Mouse (Mus musculus): ENCODE data around the gene Rb1.
A peak's percentile ranks its signal among the peaks of the same experiment; 100 is the strongest.

Gene Rb1

DNA sequence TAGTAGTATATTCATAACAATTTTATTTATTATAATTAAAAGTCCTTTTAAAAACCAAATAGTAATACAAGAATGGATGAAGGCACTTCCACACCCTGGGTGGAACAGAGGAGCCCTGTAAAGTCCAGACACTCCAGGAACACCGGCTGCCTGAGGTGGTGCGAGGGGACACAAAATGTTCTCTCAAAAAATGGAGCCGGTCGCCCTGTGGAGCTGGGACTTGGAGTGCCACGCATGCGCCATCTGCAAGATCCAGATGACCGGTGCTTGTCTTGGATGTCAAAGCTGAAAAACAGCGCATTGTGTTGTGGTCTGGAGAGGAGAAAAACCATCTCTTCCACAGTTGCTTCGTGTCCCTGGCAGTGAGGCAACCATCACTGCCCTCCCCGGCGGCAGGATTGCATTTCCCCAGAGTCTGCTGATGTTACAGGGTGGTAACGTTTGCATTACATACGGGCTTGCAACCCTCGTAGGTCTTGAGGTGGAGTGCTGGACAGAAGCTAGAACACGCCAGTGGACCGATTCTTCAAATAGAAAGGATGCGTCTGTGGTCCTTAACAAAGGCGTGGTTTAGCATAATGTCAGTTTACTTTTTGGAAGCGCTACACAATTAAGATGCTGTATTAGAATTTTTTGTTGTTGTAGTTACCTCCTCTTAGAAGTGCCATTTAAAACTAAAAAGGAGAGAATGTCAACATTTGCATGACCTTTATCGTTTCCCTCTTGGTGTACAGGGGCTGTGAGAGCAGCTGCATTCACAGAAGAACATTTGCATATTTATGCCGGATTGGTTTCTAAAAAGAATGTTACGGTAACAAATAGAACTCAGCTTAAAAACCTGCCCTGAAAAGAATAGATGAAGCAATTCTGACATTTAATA lies 9.5 kb upstream of the Rb1 start:
- no peak for DNase-seq (ENCODE audit: low spot score)

DNA sequence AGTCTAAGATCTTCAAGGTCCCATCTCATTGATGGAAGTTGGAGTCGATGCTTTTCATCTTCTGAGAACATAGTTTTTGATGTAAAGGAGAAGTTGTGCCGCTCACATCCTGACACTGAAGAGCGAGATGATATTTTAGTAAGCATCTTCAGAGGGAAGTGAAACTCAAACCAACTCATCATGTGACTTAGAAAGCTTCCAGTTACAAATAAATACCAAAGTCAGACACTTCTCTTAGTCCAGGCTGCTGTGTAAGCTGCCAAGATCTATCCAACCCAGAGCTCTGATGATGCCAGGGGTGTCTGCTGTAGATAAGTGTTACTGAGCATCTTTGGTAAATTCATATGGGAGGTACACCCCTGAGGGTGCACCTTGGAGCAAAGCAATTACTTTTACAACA lies 8.3 kb upstream of the Rb1 start:
- peak; percentile 34 for DNase-seq (ENCODE audit: low spot score)

GRCm38 (mm10) chr14:73331386-73331785 lies 5.8 kb upstream of the Rb1 start:
- no peak for DNase-seq (ENCODE audit: low spot score)

DNA sequence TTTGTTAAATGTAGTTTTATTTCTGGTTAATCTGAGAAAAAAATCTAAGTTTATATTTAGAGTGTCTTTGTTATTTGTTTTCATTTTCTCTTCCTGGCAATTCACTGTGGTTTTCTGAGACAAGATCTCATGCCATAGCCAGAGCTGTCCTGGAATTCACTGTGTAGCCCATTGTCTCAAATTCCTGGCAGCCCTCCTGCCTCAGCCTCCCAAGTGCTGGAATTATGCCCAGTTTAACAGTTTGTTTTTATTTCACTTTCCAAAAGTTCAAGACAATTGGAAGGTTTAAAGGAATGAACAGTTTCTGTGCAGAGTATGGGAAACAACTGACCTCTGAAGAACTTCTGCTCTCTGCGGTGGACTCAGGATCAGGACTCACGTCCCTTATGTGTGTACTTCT lies 4.2 kb upstream of the Rb1 start:
- DNase-seq (ENCODE audit: low spot score), result peak; percentile 13

DNA sequence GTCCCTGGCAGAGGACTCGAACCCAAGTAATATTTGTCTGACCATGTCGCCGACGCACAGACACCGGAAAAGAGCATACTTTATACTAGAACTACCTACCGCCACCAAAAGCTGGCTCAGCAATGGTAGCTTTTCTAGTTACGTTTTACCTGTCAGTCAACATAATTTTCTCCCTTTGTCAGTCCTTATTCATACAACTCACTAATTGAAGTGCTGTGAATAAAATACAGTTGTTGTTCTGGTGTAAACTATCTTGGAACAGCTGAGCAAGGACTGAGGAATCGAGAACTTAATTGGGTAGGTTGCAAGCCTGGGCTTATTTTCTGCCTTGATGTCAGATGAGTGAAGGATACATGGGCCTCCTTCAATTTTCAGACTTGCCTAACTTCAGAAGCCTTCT lies 889 bp upstream of the Rb1 start:
- no peak for DNase-seq (ENCODE audit: low spot score)

DNA sequence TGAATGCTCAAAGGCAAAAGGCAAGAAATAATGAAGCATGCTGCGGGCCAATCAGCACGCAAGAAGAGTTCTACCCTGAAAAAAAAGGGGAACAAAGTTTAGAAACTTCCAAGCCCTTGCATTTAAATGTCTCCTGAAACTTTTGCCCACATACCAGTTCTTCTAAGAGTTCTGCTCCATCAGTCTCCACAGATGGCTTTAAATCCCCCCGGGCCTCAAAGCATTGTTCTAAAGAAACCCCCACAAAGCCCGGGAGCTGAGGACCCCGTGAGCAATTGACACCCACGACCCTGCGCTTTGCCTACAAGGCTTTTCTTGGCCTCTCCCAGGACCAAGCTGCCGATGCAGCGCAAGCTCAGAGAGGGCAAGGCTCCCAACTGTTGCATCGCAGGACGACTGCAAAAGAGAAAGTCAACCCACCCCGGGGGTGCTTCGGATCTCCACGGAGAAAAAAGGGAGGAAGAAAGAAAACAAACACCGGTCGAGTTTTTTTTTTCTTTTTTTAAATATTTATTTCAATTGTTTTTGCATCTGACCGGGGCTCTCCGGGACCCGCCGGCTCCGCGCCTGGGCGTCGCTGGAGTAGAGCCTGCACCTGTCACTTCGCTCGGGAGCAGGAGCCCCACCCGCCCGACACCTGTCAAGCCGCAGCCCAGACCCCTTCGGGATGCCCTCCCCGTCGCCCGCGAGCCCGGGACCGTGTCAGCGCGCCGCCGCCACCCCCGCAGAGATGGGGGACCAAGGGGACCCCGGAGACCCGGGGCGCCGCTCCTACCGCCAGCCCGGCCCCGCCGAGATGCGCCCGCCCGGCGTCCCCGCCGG lies 777 bp downstream of the Rb1 start:
- DNase-seq (ENCODE audit: low spot score), result peak; percentile 28

DNA sequence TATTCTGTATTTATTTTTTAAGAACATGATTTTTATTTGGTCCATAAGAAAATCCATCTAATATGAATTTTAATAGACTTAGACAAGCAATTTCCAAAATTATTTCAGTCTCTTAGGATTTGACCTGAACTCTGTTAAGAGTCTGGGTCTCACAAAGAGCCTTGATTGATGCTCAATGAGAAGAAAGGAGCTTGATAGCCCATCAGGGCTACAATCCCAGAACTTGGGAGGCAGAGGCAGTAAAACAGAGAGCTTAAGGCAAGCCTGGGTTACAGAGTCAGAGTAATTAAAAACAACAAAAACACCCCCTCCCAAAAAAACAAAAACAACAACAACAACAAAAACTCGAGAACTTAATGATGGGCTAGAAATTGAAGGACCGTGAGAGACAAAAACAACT lies 1.7 kb downstream of the Rb1 start:
- no peak for DNase-seq (ENCODE audit: low spot score)

GRCm38 (mm10) chr14:73322142-73322541 lies 3.5 kb downstream of the Rb1 start:
- DNase-seq (ENCODE audit: low spot score), result no peak

GRCm38 (mm10) chr14:73316933-73317332 lies 8.7 kb downstream of the Rb1 start:
- no peak for DNase-seq (ENCODE audit: low spot score)

- no peak for DNase-seq (ENCODE audit: low spot score)
These were observed 11.8 kb downstream of the Rb1 start for GRCm38 (mm10) chr14:73313864-73314263.

DNA sequence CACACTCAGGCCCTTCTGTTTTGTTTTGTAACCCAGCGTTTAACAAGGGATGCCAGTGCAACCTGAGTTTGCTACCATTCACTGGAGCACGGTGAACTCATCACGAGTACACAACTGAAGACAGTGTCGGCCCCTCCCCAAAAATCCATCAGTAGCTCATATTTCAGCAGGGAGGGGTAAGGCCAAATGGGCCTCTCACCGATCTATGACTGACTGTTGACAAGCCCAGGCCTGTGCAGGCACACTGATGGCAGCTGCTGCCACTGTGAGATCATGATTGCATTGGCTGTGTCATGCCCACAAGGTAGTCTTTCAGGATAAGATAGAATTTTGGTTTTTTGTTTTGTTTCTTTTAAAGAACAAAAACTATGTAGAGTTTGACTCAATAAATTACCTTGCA lies 12.2 kb downstream of the Rb1 start:
- DNase-seq (ENCODE audit: low spot score), result no peak

- no peak for DNase-seq (ENCODE audit: low spot score)
These were observed 12.7 kb downstream of the Rb1 start for GRCm38 (mm10) chr14:73312909-73313308.

DNA sequence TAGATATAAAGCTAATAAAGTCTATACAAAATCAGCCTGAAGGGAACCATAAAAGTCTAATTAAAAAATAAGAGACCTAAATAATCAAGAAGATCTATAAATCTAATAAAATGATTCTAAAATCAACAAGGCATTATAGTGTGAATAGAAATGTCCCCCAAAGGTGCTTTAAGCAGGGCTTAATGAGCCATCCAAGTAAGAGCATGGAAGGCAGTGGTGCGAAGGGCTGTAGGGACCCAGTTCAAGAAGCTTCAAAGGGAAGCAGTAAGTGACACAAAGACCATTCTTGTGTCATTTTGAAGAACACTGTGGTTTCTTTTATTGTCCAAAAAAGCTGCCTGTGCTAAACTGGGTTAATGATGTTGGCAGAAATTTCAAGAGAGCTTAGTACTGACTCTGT lies 18.1 kb downstream of the Rb1 start:
- DNase-seq (ENCODE audit: low spot score), result no peak

DNA sequence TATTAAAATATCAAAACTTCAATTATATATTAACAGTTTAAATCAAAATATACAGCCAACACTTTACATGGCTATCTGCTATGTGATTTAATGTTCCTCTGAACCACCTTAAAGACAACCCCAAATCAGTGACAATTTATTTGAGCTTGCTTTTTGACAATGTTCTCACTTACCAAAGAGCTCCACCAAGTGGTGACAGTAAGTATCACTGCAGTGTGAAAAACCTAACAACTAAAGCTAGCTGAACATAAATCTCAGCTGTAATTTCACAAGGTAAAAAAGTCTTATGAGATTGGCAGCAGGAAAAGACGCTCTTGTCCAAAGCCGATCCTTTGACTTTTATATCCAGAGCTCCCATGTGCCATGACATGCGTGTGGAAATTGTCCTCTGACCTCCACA lies 22.4 kb downstream of the Rb1 start:
- DNase-seq (ENCODE audit: low spot score), result peak; percentile 68

DNA sequence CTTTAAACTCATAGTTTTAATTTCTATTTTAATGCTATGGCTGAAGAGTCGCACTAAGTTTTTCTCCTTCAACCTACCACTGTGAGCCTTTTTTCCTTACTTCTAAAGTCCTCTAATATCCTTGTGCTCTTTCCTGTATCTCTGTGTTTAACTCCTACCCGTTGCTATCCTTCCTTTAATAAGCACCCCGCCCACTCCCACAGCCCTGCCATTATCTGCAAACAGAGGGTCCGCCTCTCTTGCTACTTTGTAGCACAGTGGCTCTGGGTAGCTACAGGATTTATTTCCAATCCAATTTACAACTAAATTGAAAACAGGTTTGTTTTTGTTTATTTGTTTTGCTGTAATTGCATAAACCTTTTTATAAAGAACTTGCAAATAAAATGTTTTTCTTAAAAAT lies 23.8 kb downstream of the Rb1 start:
- no peak for DNase-seq (ENCODE audit: low spot score)

DNA sequence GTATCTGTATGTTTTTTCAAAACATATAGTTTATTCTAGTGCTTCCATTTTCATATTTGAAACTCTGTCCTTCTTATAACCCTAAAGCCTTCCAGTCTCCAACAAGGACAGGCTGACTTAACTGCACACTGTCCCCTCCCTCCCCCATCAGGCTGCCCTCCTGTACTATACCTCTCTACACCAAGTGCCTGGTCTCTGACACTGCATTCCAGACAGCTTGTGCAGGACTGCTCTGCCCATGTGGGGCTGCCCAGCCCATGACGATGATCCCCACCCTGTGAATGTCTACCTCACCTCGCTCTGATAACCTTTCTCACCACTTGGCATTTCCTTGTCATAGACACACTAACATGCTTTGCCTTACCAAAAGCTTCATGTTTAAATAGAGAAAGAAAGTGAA lies 30.1 kb downstream of the Rb1 start:
- no peak for DNase-seq (ENCODE audit: low spot score)

- peak; percentile 26 for DNase-seq (ENCODE audit: low spot score)
These were observed 32.0 kb downstream of the Rb1 start for GRCm38 (mm10) chr14:73293616-73294015.

- no peak for DNase-seq (ENCODE audit: low spot score)
These were observed 33.2 kb downstream of the Rb1 start for GRCm38 (mm10) chr14:73292434-73292833.

DNA sequence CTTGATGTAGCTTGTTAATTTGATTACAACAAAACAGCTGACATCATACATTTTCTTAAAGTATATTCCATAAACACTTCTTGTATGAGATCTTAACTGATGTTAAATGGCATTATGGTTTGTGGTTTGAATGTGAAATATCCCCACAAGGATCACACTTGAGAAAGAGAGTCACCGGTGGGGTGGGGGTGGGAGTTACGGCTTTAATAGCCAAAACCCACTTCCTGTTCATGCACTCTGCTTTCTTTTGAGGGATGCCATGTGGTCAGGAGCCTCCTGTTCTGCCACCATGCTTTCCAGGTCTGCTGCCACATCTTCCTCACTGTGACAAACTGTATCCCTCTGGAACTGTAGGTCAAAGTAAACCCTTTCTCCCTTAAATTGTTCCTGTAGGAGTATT lies 35.7 kb downstream of the Rb1 start:
- no peak for DNase-seq (ENCODE audit: low spot score)

GRCm38 (mm10) chr14:73280996-73281395 lies 44.6 kb downstream of the Rb1 start:
- DNase-seq (ENCODE audit: low spot score), result no peak

DNA sequence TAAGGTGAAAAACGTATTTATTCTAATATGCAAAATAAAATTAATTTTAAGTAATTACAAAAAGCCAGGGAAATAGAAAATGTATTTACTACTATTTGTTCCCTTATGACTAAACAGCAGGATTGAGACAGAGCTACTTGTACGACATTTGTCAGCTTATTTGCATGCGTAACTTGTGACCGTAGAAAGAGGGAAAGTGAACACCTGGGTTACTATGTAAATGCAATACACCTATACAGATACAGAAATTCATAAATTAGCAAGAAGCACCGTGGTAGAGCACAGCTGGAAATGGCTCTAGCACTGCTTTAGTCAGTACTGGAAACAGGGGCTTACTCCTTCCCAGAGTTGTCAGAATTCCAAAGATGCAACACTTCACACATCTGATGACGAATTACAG lies 46.5 kb downstream of the Rb1 start:
- DNase-seq (ENCODE audit: low spot score), result no peak

DNA sequence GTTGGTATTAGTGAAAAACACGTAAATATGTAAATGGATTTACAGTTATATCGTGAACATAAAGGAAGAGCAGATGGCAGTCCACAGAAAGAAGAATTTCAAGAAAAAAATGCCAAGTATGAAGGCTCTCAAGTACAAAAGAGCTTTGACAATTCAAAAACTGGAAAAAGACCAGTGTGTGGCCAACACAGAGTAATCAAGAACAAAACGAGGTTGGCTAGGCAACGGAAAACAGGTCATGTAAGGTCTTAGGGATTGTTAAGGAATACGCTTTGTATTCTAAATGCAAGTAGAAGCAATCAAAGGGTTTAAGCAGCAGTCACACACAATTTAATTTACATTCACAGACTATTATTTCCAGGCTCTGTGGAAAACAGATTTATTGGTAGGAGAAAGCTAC lies 53.8 kb downstream of the Rb1 start:
- no peak for DNase-seq (ENCODE audit: low spot score)

GRCm38 (mm10) chr14:73266166-73266565 lies 59.5 kb downstream of the Rb1 start:
- no peak for DNase-seq (ENCODE audit: low spot score)
